Mouse (Mus musculus): Measurements from ENCODE around the gene Dusp22. TPM values are rescaled to one million over a fixed set of nuclear protein-coding genes. Genes with fewer than 3 reads are reported as not detected.

Dusp22 gene
- total and polyA plus RNA-seq, 3 experiments = 14.7 to 21.2 (median 18.6) TPM

DNA sequence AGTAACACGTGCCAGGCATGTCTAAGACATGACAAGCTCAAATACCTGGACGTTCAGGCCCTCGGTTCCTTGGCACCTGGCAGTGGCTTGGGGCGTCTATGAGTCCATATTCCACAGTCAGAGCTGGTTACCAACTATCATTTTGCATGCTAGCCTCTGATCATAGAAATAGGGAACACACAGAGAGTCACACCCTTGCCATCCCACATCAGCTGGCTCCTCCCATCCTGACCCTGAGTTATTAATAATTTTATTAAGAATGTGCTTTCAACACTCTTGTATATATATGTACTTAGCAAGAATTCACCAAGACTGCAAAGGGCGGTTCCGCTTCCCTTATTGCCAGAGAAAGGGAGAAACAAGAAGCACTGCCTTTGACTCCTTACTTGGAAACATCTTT is 54.8 kb downstream of the Dusp22 start:
- TF ChIP-seq POLR2A (IDR thresholded peaks at IDR 0.05; ENCODE audit: insufficient read depth, low read depth, low read length) (no peak), CTCF (IDR thresholded peaks at IDR 0.05) (no peak), EP300 (IDR thresholded peaks at IDR 0.05; ENCODE audit: insufficient read depth, low read depth, low read length) (no peak)
- H3K27ac ChIP-seq = no peak overlapping the region
- H3K9ac ChIP-seq (ENCODE audit: low read depth, low read length) = no peak overlapping the region
- DNase-seq = no peak
- H3K27me3 ChIP-seq (ENCODE audit: control insufficient read depth, insufficient read depth, low read length) = no peaks in the 10 kb centered on the region
- no peaks in the 10 kb centered on the region for H3K79me2 ChIP-seq (replicated peaks; ENCODE audit: control insufficient read depth, insufficient read depth, low read length)
- no peaks in the 10 kb centered on the region for H3K4me1 ChIP-seq (ENCODE audit: control insufficient read depth, insufficient read depth, low read length)
- no peaks in the 10 kb centered on the region for H3K36me3 ChIP-seq (ENCODE audit: control insufficient read depth, insufficient read depth, low read length)
- 90% methylated on average over 6 of the region's 6 CpGs for WGBS
- H3K4me3 ChIP-seq = no peak overlapping the region
- intact Hi-C loops (cut with DNase I) = no loop called here

DNA sequence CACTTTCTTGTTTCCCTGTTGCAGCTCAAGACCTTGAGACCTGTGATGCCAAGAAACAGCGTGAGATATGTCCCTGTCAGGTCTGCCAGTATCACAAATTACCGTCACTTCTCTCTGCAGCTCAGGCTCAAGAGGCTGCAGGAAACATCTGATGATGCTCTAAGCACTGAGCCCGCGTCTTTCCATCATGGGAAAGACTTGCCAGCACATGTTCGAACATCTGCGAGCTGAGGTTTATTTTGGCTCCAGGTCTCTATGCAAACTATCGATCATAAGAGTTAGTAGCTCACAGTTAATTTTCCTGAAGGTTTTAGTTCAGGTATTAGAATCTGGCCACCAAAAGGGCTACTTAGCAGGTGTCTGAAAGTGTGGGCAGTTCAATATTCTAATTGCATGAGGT is 55.3 kb downstream of the Dusp22 start:
- Histone ChIP-seq H3K36me3 (ENCODE audit: control insufficient read depth, insufficient read depth, low read length) (no peaks in the 10 kb centered on the region), H3K4me1 (ENCODE audit: control insufficient read depth, insufficient read depth, low read length) (no peaks in the 10 kb centered on the region), H3K9ac (ENCODE audit: low read depth, low read length) (no peak overlapping the region), H3K79me2 (replicated peaks; ENCODE audit: control insufficient read depth, insufficient read depth, low read length) (no peaks in the 10 kb centered on the region), H3K4me3 (no peak overlapping the region), H3K27ac (no peak overlapping the region), H3K27me3 (ENCODE audit: control insufficient read depth, insufficient read depth, low read length) (no peaks in the 10 kb centered on the region)
- DNase-seq = no peak
- WGBS = 79% methylated on average over 7 of the region's 7 CpGs
- TF ChIP-seq CTCF (IDR thresholded peaks at IDR 0.05) = no peak
- TF ChIP-seq EP300 (IDR thresholded peaks at IDR 0.05; ENCODE audit: insufficient read depth, low read depth, low read length) = no peak
- TF ChIP-seq POLR2A (IDR thresholded peaks at IDR 0.05; ENCODE audit: insufficient read depth, low read depth, low read length) = no peak
- intact Hi-C loops (cut with DNase I) = no loop called here

DNA sequence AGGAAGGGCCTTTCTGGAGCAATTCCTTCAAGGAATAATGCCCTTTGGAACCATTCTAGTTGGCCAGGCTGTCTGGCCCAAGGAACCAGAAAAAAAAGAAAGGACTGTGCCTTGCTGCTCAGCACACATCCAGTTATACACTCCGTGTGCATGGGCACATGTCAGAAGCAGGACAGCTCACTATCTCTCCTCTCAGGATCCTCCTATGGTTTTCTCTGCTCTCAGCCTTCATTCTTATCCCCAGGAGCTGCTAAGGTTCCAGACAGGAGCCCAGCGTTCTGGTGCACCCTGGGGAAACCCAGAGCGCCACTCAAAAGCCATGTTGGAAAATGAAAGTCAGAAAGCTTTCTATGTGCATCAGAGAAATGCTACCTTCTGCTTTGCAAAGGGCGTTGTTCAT is 55.8 kb downstream of the Dusp22 start:
- no peaks in the 10 kb centered on the region for H3K36me3 ChIP-seq (ENCODE audit: control insufficient read depth, insufficient read depth, low read length)
- no peaks in the 10 kb centered on the region for H3K27me3 ChIP-seq (ENCODE audit: control insufficient read depth, insufficient read depth, low read length)
- no peaks in the 10 kb centered on the region for H3K79me2 ChIP-seq (replicated peaks; ENCODE audit: control insufficient read depth, insufficient read depth, low read length)
- WGBS = 84% methylated on average over 4 of the region's 4 CpGs
- DNase-seq = no peak
- no peak overlapping the region for H3K27ac ChIP-seq
- no peak overlapping the region for H3K4me3 ChIP-seq
- intact Hi-C loops (cut with DNase I) = no loop called here
- H3K9ac ChIP-seq (ENCODE audit: low read depth, low read length) = no peak overlapping the region
- TF ChIP-seq CTCF (IDR thresholded peaks at IDR 0.05) (no peak), EP300 (IDR thresholded peaks at IDR 0.05; ENCODE audit: insufficient read depth, low read depth, low read length) (no peak), POLR2A (IDR thresholded peaks at IDR 0.05; ENCODE audit: insufficient read depth, low read depth, low read length) (no peak)
- H3K4me1 ChIP-seq (ENCODE audit: control insufficient read depth, insufficient read depth, low read length) = no peaks in the 10 kb centered on the region

DNA sequence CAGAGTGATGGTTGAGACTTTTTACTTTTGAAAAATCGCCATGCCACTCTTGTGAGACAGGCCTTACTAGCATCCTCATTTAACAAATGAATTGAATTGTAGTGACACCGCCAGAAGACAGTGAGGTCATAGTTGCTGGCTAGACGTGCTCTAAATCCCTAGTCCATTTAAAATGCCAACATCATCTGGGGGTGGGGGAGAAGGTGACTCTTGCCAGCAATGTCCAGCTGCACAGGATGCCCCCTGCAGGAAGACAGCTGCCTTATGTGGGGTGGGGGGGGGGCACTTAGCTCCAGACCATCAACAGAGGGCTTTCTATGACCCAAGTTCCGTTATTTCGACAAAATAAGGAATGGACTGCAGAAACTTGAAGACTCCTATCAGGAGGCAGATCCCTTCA is 56.8 kb downstream of the Dusp22 start:
- Histone ChIP-seq H3K4me3 (no peak overlapping the region), H3K36me3 (ENCODE audit: control insufficient read depth, insufficient read depth, low read length) (no peaks in the 10 kb centered on the region), H3K9ac (ENCODE audit: low read depth, low read length) (no peak overlapping the region), H3K27me3 (ENCODE audit: control insufficient read depth, insufficient read depth, low read length) (no peaks in the 10 kb centered on the region), H3K27ac (no peak overlapping the region), H3K4me1 (ENCODE audit: control insufficient read depth, insufficient read depth, low read length) (no peaks in the 10 kb centered on the region), H3K79me2 (replicated peaks; ENCODE audit: control insufficient read depth, insufficient read depth, low read length) (no peaks in the 10 kb centered on the region)
- TF ChIP-seq EP300 (IDR thresholded peaks at IDR 0.05; ENCODE audit: insufficient read depth, low read depth, low read length) (no peak), CTCF (IDR thresholded peaks at IDR 0.05) (no peak), POLR2A (IDR thresholded peaks at IDR 0.05; ENCODE audit: insufficient read depth, low read depth, low read length) (no peak)
- intact Hi-C loops (cut with DNase I) = no loop called here
- 58% methylated on average over 5 of the region's 5 CpGs for WGBS
- no peak for DNase-seq

DNA sequence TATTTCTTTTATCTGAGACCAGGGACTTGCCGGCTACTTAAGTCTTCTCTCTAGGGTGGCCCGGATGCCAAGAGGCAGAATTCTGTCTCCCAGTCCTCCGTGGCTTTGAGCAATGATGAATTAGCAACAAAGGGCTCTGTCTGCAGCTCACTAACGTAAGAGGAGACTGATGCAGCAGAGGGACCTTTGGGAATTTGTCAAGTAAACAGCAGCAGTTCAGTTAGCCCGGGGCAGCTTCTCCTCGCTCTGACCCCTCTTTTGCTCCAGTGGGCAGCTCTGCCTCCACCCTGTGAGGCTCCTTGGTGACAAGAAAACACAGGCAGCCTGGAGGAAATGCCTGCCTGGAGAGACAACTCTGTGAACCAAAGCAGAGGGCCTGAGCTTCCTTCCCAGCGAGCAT is 62.8 kb downstream of the Dusp22 start:
- TF ChIP-seq EP300 (IDR thresholded peaks at IDR 0.05; ENCODE audit: insufficient read depth, low read depth, low read length) = no peak
- no peak for TF ChIP-seq POLR2A (IDR thresholded peaks at IDR 0.05; ENCODE audit: insufficient read depth, low read depth, low read length)
- no peak for TF ChIP-seq CTCF (IDR thresholded peaks at IDR 0.05)
- no peaks in the 10 kb centered on the region for H3K79me2 ChIP-seq (replicated peaks; ENCODE audit: control insufficient read depth, insufficient read depth, low read length)
- intact Hi-C loops (cut with DNase I) = no loop called here
- no peak overlapping the region for H3K9ac ChIP-seq (ENCODE audit: low read depth, low read length)
- H3K27me3 ChIP-seq (ENCODE audit: control insufficient read depth, insufficient read depth, low read length) = no peaks in the 10 kb centered on the region
- H3K36me3 ChIP-seq (ENCODE audit: control insufficient read depth, insufficient read depth, low read length) = no peaks in the 10 kb centered on the region
- no peak overlapping the region for H3K4me3 ChIP-seq
- WGBS = 24% methylated on average over 7 of the region's 7 CpGs
- H3K4me1 ChIP-seq (ENCODE audit: control insufficient read depth, insufficient read depth, low read length) = no peaks in the 10 kb centered on the region
- no peak overlapping the region for H3K27ac ChIP-seq
- DNase-seq = no peak

DNA sequence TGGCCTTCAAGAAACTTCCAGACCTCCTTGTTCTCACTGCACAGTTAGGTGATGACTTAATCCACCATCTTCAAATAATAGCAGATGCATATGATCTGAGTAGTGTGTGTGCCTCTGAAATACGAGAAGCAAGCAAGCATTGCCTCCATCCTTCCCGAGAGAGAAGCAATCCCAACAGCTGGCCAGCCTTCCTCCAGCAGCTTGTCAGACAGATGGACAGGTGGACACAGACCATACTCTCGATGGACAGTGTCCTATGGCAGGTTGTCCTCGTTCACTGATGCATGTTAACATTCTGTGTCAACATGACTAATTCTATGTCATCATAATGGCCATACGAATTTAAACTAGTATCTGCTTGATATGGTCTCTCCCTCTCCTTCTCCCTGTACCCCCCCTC is 63.5 kb downstream of the Dusp22 start:
- Histone ChIP-seq H3K4me1 (ENCODE audit: control insufficient read depth, insufficient read depth, low read length) (no peaks in the 10 kb centered on the region), H3K27me3 (ENCODE audit: control insufficient read depth, insufficient read depth, low read length) (no peaks in the 10 kb centered on the region), H3K27ac (no peak overlapping the region), H3K79me2 (replicated peaks; ENCODE audit: control insufficient read depth, insufficient read depth, low read length) (no peaks in the 10 kb centered on the region), H3K4me3 (no peak overlapping the region), H3K36me3 (ENCODE audit: control insufficient read depth, insufficient read depth, low read length) (no peaks in the 10 kb centered on the region), H3K9ac (ENCODE audit: low read depth, low read length) (no peak overlapping the region)
- no peak for DNase-seq
- 60% methylated on average over 5 of the region's 5 CpGs for WGBS
- intact Hi-C loops (cut with DNase I) = no loop called here
- TF ChIP-seq POLR2A (IDR thresholded peaks at IDR 0.05; ENCODE audit: insufficient read depth, low read depth, low read length) (no peak), EP300 (IDR thresholded peaks at IDR 0.05; ENCODE audit: insufficient read depth, low read depth, low read length) (no peak), CTCF (IDR thresholded peaks at IDR 0.05) (no peak)
